Mouse (Mus musculus) limb, embryonic 15.5 days (tissue): ENCODE measurements around the gene Asic1. TPM values are rescaled to one million over a fixed set of nuclear protein-coding genes. Genes with fewer than 3 reads are reported as not detected.
"Not testable (repeated sequence)": the region's sequence is repeated elsewhere in the genome, so short reads cannot be mapped to it uniquely, and the experiment has no call there.

ENCODE experiments used
- ATAC-seq: fragments of 200-750 bp; cut with Nextera tagmentation; 2 replicates; pipeline ENCODE4 v1.8.0; 2017; ENCODE audit warnings: low read depth, moderate TSS enrichment; ENCODE audit not compliant: insufficient number of reproducible peaks, low FRiP score, low TSS enrichment
- H3K27ac ChIP-seq: fragments of 300-500 bp; sonication (generic); 2 replicates; pipeline ENCODE4 v1.5.1; 2015; ENCODE audit warnings: moderate library complexity, mild to moderate bottlenecking, inconsistent platforms
- H3K27me3 ChIP-seq: fragments of 300-500 bp; sonication (generic); 2 replicates; pipeline ENCODE4 v1.6.1; 2015; ENCODE audit warnings: inconsistent platforms
- H3K36me3 ChIP-seq: fragments of 300-500 bp; sonication (generic); 2 replicates; pipeline ENCODE4 v1.6.1; 2015; ENCODE audit warnings: inconsistent platforms
- H3K4me1 ChIP-seq: fragments of 300-500 bp; sonication (generic); 2 replicates; pipeline ENCODE4 v1.6.1; 2015; ENCODE audit warnings: inconsistent platforms
- H3K4me2 ChIP-seq: fragments of 300-500 bp; sonication (generic); 2 replicates; pipeline ENCODE4 v1.6.1; 2015; ENCODE audit warnings: mild to moderate bottlenecking, inconsistent platforms
- H3K4me3 ChIP-seq: fragments of 300-500 bp; sonication (generic); 2 replicates; pipeline ENCODE4 v1.5.1; 2015; ENCODE audit warnings: mild to moderate bottlenecking, inconsistent platforms
- H3K9ac ChIP-seq: fragments of 300-500 bp; sonication (generic); 2 replicates; pipeline ENCODE4 v1.6.1; 2015; ENCODE audit warnings: inconsistent platforms
- H3K9me3 ChIP-seq: fragments of 300-500 bp; sonication (generic); 2 replicates; pipeline ENCODE4 v1.6.1; 2016; ENCODE audit warnings: inconsistent platforms
- WGBS: fragments of 180-500 bp; shearing (Covaris S2); methylation state at CpG from one replicate; pipeline ENCODE4 v1.1.7; 2015; 5-methylcytosine and 5-hydroxymethylcytosine counted together
- polyA plus RNA-seq: library from polyadenylated mRNA; unstranded; fragments of >200 nt; fragmentation: Nextera tagmentation; extraction: Ambion mirVana; gene quantifications from 2 replicates; pipeline ENCODE4 v1.2.1, GENCODE M21; 2015

Gene Asic1
- polyA plus RNA-seq, 1 experiment from 2014 or later = 2.2 TPM

DNA sequence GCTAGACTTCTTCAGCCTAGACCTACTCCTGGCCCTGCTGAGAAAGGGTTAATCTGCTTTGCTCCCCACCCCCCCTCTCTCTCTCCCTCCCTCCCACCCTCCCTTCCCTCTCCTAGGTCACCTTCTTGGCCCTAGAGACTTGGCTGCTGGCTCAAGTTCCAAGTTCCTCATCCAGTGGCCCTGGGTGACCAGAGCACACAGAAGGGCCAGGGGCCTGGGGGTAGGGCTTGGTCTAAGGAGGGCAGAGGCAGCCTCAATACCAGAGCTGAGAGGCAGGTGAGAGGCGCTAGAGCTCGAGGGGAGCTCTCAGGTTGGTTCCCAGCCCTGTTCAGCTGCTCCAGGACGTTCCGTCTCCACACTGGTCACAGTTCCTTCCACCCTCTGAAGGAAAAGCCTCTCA lies 20.8 kb downstream of the Asic1 start:
- Histone ChIP-seq H3K27ac (no peak overlapping the region), H3K36me3 (no peaks in the 10 kb centered on the region), H3K9me3 (no peaks in the 10 kb centered on the region), H3K4me2 (no peak overlapping the region), H3K4me3 (no peak overlapping the region), H3K9ac (no peak overlapping the region), H3K27me3 (peaks cover 37% of the 10 kb centered on the region), H3K4me1 (0 out of 2 replicates have a peak, but pooled peaks cover 2% of the 10 kb centered on the region)
- no peak for ATAC-seq
- 12% methylated on average over 4 of the region's 4 CpGs for WGBS

GRCm38 (mm10) chr15:99691976-99692375 lies 21.8 kb downstream of the Asic1 start:
- Histone ChIP-seq H3K9me3 (no peaks in the 10 kb centered on the region), H3K27me3 (peaks cover 41% of the 10 kb centered on the region), H3K4me3 (no peak overlapping the region), H3K9ac (no peak overlapping the region), H3K4me2 (no peak overlapping the region), H3K4me1 (0 out of 2 replicates have a peak, but pooled peaks cover 2% of the 10 kb centered on the region), H3K36me3 (no peaks in the 10 kb centered on the region), H3K27ac (no peak overlapping the region)
- no peak for ATAC-seq
- 56% methylated on average over 9 of the region's 9 CpGs for WGBS

GRCm38 (mm10) chr15:99697309-99697708 lies 27.1 kb downstream of the Asic1 start:
- Histone ChIP-seq H3K4me2 (no peak overlapping the region), H3K4me3 (no peak overlapping the region), H3K36me3 (no peaks in the 10 kb centered on the region), H3K27me3 (peaks cover 34% of the 10 kb centered on the region), H3K9ac (no peak overlapping the region), H3K4me1 (peaks cover 14% of the 10 kb centered on the region; the same call in 1 of the 2 replicates), H3K27ac (no peak overlapping the region), H3K9me3 (no peaks in the 10 kb centered on the region)
- 7% methylated on average over 2 of the region's 2 CpGs for WGBS
- ATAC-seq = no peak

DNA sequence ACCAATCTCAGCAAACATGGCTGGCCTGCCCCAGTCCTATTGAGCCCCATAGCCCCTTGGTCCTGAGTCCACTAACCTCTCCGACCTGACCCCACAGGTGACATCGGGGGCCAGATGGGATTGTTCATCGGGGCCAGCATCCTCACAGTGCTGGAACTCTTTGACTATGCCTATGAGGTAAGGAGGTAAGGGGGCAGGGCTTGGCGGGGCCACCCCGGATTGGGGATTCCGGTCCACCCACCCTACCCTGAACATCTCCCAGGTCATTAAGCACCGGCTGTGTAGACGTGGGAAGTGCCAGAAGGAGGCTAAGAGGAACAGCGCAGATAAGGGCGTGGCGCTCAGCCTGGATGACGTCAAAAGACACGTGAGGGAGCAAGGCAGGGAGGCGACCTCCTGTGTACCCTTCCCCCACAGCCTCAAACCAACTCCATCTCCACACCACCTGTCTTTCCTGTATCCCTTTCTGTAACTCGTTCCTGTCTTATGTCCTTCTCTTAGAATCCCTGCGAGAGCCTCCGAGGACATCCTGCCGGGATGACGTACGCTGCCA lies 28.4 kb downstream of the Asic1 start:
- WGBS = 25% methylated on average over 20 of the region's 20 CpGs
- no peak overlapping the region for H3K4me2 ChIP-seq
- H3K4me1 ChIP-seq = peaks cover 23% of the 10 kb centered on the region
- no peak overlapping the region for H3K27ac ChIP-seq
- H3K36me3 ChIP-seq = peaks cover 2% of the 10 kb centered on the region; the same call in 1 of the 2 replicates
- no peak for ATAC-seq
- H3K9me3 ChIP-seq = no peaks in the 10 kb centered on the region
- H3K4me3 ChIP-seq = no peak overlapping the region
- no peak overlapping the region for H3K9ac ChIP-seq
- H3K27me3 ChIP-seq = peaks cover 23% of the 10 kb centered on the region

DNA sequence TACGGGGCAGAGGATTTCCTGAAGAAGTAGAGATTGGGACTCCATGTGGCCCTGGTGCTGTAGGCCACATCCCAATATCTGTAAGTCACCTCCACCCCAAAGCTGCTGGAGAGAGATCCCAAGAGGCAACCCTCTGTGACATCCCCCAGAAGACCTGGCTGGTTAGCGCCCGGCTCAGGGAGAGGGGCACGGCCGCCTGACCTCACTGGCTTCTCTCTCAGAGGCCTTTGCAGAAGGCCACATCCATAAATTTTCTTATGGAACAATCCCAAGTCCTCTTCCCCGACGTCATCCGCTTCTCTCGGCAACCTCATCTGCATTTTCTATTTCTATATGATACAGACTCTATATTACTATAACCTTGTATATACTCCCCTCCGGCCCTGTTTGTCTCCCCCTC lies 29.5 kb downstream of the Asic1 start:
- Histone ChIP-seq H3K9ac (no peak overlapping the region), H3K9me3 (no peaks in the 10 kb centered on the region), H3K4me1 (peaks cover 33% of the 10 kb centered on the region), H3K27ac (no peak overlapping the region), H3K36me3 (peaks cover 13% of the 10 kb centered on the region), H3K27me3 (peaks cover 20% of the 10 kb centered on the region), H3K4me3 (no peak overlapping the region), H3K4me2 (no peak overlapping the region)
- no peak for ATAC-seq
- WGBS = 85% methylated on average over 10 of the region's 10 CpGs

DNA sequence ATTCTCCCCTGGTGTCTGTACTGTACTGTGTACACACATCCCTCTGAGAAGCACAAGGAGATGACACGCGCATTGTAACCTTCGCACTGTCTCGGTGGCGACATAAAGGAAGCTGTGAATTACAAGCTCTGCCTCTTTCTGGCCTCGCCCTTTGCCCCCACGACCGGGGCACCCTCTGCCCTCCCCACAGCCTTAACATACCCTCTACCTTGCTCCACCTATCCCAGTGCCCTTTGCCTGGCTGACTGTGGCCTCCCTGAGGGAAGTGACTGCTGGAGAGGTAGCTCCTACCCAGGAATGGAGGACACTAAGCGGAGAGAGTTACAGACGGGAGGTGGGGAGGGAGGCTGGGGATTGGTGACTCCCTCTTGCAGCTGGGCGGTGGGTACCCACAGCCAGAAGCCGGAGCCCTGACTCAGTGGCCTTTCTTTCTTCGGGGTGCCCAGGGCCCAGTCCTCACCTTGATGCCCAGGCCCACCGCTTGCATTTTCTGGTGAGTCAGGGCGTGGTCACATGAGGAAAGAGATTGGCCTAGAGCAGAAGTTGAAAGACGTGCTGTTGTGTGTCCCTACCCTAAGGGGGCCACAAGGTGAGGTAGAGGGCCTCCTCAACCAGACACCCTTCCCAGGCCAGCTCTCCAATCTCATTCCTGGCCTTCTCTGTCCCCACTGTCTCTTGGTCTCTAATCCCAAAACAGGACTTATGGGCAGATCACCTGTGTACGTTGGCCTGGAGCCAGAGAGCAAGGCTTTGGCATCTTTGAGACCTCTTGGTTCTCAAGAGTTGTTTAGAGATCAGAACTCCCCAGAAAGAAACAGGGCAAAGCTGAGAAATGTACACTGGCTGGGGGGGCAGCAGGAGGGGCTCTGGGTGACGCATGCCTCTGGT lies 30.3 kb downstream of the Asic1 start:
- no peak overlapping the region for H3K9ac ChIP-seq
- ATAC-seq = no peak
- no peak overlapping the region for H3K4me3 ChIP-seq
- H3K27me3 ChIP-seq = peaks cover 14% of the 10 kb centered on the region
- H3K27ac ChIP-seq = no peak overlapping the region
- peaks cover 18% of the 10 kb centered on the region for H3K36me3 ChIP-seq
- no peaks in the 10 kb centered on the region for H3K9me3 ChIP-seq
- WGBS = 86% methylated on average over 18 of the region's 18 CpGs
- no peak overlapping the region for H3K4me2 ChIP-seq
- H3K4me1 ChIP-seq = peaks cover 33% of the 10 kb centered on the region

- peak overlapping the region; percentile 95 for H3K9ac ChIP-seq
- WGBS = 44% methylated on average over 16 of the region's 16 CpGs
- peaks cover 26% of the 10 kb centered on the region for H3K36me3 ChIP-seq
- H3K4me1 ChIP-seq = peaks cover 33% of the 10 kb centered on the region
- peak overlapping the region; percentile 98 for H3K27ac ChIP-seq
- not testable (repeated sequence) for H3K27me3 ChIP-seq, H3K9me3 ChIP-seq, ATAC-seq
- H3K4me3 ChIP-seq = peak overlapping the region; percentile 84
- peak overlapping the region; percentile 62 for H3K4me2 ChIP-seq
Measured at GRCm38 (mm10) chr15:99701640-99701998, 31.5 kb downstream of the Asic1 start.

DNA sequence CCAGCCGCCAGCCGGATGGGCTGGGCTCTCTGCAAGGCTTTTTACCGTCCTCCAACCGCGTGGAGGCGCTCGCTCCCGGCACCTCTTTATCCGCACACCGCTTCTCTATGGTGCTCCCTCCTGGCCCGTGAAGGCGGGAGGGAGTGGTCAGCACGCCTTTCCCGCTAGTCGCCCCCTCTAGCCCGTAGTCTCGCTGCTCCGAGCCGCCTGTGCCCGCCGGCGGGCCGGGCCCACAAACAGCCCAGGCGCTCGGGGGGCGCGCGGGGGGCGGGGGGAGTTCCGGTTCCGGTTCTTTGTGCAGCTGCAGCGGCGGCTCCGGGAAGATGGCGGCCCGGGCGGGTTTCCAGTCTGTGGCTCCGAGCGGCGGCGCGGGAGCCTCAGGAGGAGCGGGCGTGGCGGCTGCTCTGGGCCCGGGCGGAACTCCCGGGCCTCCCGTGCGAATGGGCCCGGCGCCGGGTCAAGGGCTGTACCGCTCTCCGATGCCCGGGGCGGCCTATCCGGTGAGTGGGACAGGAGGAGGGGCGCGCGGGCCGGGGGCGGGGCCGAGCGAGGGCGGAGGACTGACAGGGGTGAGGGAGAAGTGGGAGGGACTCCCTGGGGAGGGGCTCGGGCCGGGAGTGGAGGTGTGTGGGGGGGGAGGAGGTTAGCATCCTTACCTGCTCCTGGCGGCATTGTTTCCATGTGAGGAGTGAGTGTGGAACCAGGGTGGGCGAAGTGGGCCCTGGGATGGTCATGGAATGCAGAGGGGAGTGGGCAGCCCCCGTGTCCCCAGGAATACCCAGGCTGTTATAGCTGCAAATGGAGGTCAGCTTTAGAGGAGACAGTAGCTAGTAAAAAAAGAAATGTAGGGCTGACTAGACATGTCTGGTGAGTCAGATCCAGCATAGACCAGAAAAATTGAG lies 32.1 kb downstream of the Asic1 start, which contains the start of gene Smarcd1:
Gene Smarcd1, plus strand, starts transcription at position 131 of the 902 bp plus-strand sequence.
- peak; percentile 92 for ATAC-seq
- peak within 1 kb of the TSS; percentile 84 for H3K4me3 ChIP-seq
- under 1% methylated on average over 57 of the region's 71 CpGs for WGBS

DNA sequence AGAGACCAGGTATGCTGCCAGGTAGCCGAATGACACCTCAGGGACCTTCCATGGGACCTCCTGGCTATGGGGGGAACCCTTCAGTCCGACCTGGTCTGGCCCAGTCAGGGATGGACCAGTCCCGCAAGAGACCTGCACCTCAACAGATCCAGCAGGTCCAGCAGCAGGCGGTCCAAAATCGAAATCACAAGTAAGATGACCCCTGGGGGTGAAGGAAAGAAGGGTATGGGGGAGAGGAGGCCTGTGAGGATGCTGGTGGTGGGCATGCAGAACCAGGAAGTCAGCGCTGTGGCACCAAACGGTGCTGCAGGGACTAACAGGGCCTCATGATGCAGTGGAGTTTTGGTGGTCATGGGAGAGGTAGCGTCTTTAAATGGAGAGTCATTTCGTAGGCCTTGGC lies 32.9 kb downstream of the Asic1 start:
- H3K4me3 ChIP-seq = peak overlapping the region; percentile 84
- ATAC-seq = no peak
- WGBS = 73% methylated on average over 9 of the region's 9 CpGs
- H3K9ac ChIP-seq = no peak overlapping the region
- H3K4me2 ChIP-seq = peak overlapping the region; percentile 62
- no peaks in the 10 kb centered on the region for H3K9me3 ChIP-seq
- peaks cover 33% of the 10 kb centered on the region for H3K4me1 ChIP-seq
- H3K36me3 ChIP-seq = peaks cover 41% of the 10 kb centered on the region
- peaks cover 5% of the 10 kb centered on the region for H3K27me3 ChIP-seq
- peak overlapping the region; percentile 98 for H3K27ac ChIP-seq

More for the DNA sequence above, 32.1 kb downstream of the Asic1 start, which contains the start of gene Smarcd1:
- Histone ChIP-seq H3K9ac (peak within 1 kb of the TSS; percentile 95), H3K27me3 (peaks cover 8% of the 10 kb centered on the region), H3K4me2 (peak within 1 kb of the TSS; percentile 62), H3K27ac (peak within 1 kb of the TSS; percentile 98), H3K9me3 (no peaks in the 10 kb centered on the region), H3K36me3 (peaks cover 33% of the 10 kb centered on the region), H3K4me1 (peaks cover 33% of the 10 kb centered on the region)

DNA sequence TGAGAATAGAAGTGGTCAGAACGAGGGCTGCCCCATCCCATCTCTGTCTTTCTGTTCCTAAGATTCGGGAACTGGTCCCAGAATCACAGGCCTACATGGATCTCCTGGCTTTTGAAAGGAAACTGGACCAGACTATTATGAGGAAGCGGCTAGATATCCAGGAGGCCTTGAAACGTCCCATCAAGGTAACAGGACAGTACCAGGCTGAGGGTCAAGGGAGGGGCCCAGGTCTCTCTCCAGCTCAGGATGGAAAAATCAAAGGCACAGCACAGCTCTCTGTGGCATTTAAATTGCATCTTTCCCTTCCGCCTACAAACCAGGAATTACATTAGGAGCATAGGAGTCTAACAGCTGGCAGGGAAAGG lies 33.5 kb downstream of the Asic1 start:
- Histone ChIP-seq H3K4me3 (no peak overlapping the region), H3K27ac (peak overlapping the region; percentile 38; the same call in 1 of the 2 replicates), H3K4me1 (peaks cover 33% of the 10 kb centered on the region), H3K4me2 (no peak overlapping the region; the same call in 1 of the 2 replicates), H3K9me3 (no peaks in the 10 kb centered on the region), H3K36me3 (peaks cover 47% of the 10 kb centered on the region), H3K9ac (no peak overlapping the region), H3K27me3 (peaks cover 1% of the 10 kb centered on the region; the same call in 1 of the 2 replicates)
- 72% methylated on average over 5 of the region's 5 CpGs for WGBS
- no peak for ATAC-seq

DNA sequence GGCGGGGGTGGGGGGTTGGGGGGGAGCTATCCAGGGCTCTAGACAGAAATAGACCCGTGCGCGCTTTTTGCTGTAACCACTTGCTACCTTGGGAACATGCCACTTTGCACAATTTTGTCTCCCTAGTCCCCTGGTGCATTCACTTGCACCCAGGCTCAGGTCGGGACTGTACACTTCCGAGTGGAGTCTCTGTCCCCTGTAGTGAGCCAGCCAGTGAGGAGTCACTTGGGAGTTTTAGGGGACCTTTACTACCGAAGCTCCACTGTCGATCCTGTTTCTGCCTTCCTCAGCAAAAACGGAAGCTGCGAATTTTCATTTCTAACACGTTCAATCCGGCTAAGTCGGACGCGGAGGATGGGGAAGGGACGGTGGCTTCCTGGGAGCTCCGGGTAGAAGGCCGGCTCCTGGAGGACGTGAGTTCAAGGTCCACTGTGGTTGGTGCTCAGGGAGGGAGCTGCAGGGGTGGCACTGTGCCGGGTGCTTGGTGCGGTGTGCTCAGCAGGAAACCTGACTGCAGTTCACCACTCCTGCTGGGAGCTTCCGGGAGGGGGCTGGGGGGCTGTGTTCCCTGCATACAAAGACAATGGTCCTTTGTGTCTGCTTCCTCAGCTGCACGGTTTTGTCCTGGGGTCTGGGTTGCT lies 34.0 kb downstream of the Asic1 start:
- Histone ChIP-seq H3K36me3 (peaks cover 52% of the 10 kb centered on the region), H3K4me2 (no peak overlapping the region), H3K27ac (peak overlapping the region; percentile 64), H3K9me3 (no peaks in the 10 kb centered on the region), H3K9ac (no peak overlapping the region), H3K4me3 (no peak overlapping the region), H3K4me1 (peaks cover 30% of the 10 kb centered on the region), H3K27me3 (no peaks in the 10 kb centered on the region)
- no peak for ATAC-seq
- 61% methylated on average over 23 of the region's 23 CpGs for WGBS
